Mouse (Mus musculus): ENCODE measurements around the gene Ophn1. TPM values are rescaled to one million over a fixed set of nuclear protein-coding genes. Genes with fewer than 3 reads are reported as not detected.
A peak's percentile ranks its signal among the peaks of the same experiment; 100 is the strongest.

The Ophn1 gene
- polyA plus RNA-seq, 2 experiments: 9.8 to 20.0 TPM

DNA sequence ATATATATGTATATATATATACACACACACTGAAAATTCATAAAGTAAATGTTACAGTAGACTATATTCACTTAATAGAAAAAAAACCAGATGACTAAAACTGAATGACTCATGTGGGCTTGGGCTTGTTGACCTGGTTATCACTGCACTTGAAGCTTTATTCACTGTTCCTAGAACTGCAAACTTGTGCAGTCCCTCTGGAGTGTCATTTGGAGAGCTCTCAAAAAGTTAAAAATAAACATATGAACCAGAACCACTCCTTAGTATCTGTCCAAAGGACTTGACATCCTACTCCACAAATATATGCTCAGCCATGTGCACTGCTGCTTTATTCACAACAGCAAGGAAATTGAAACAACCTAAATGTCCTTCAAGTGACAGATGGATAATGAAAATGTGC is 219.8 kb downstream of the Ophn1 start:
- DNase-seq (ENCODE audit: low spot score): no peak
- ATAC-seq (ENCODE audit: low FRiP score, low read depth): no peak
- no peaks in the 10 kb centered on the region for H3K4me1 ChIP-seq (ENCODE audit: control insufficient read depth, insufficient read depth, low read length)
- no peak overlapping the region for H3K4me2 ChIP-seq (replicated peaks; ENCODE audit: low read depth, low read length, severe bottlenecking)
- H3K4me3 ChIP-seq (replicated peaks; ENCODE audit: low read length): no peak overlapping the region
- H3K9me3 ChIP-seq (ENCODE audit: control insufficient read depth, low read length): no peaks in the 10 kb centered on the region
- no peaks in the 10 kb centered on the region for H3K36me3 ChIP-seq (ENCODE audit: control insufficient read depth, insufficient read depth, low read length)
- no peak for TF ChIP-seq POLR2A (IDR thresholded peaks at IDR 0.05; ENCODE audit: borderline replicate concordance, extremely low read depth, insufficient read depth, insufficient read length)
- H3K27me3 ChIP-seq (ENCODE audit: control insufficient read depth, insufficient read depth, low read length): no peaks in the 10 kb centered on the region
- H3K9ac ChIP-seq (ENCODE audit: low read depth, low read length, severe bottlenecking): no peak overlapping the region
- no peak overlapping the region for H3K27ac ChIP-seq (replicated peaks; ENCODE audit: low read depth, low read length)

DNA sequence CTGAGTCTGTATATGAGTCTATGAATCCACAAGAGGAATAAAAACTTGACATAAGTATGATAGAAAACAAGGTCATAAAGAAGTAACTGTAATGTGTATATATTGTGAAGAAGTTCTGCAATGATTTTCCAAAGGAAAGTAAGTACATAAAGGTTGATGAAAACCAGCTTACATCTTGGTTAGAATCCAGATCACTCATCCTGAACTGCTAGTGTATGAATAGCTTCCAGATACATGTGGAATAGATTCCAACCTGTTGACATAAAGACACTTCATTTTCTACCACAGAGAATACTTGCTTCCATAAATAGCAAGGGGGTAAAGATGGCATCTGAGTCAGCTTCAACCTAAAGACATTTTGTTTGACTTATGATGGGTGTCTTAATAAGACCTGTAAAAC is 239.4 kb downstream of the Ophn1 start:
- H3K36me3 ChIP-seq (ENCODE audit: control insufficient read depth, insufficient read depth, low read length): no peaks in the 10 kb centered on the region
- no peaks in the 10 kb centered on the region for H3K9me3 ChIP-seq (ENCODE audit: control insufficient read depth, low read length)
- H3K27ac ChIP-seq (replicated peaks; ENCODE audit: low read depth, low read length): no peak overlapping the region
- H3K4me2 ChIP-seq (replicated peaks; ENCODE audit: low read depth, low read length, severe bottlenecking): no peak overlapping the region
- H3K27me3 ChIP-seq (ENCODE audit: control insufficient read depth, insufficient read depth, low read length): no peaks in the 10 kb centered on the region
- DNase-seq (ENCODE audit: low spot score) (peak; percentile 46), ATAC-seq (ENCODE audit: low FRiP score, low read depth) (no peak)
- TF ChIP-seq POLR2A (IDR thresholded peaks at IDR 0.05; ENCODE audit: borderline replicate concordance, extremely low read depth, insufficient read depth, insufficient read length): no peak
- no peak overlapping the region for H3K4me3 ChIP-seq (replicated peaks; ENCODE audit: low read length)
- H3K9ac ChIP-seq (ENCODE audit: low read depth, low read length, severe bottlenecking): no peak overlapping the region
- no peaks in the 10 kb centered on the region for H3K4me1 ChIP-seq (ENCODE audit: control insufficient read depth, insufficient read depth, low read length)

DNA sequence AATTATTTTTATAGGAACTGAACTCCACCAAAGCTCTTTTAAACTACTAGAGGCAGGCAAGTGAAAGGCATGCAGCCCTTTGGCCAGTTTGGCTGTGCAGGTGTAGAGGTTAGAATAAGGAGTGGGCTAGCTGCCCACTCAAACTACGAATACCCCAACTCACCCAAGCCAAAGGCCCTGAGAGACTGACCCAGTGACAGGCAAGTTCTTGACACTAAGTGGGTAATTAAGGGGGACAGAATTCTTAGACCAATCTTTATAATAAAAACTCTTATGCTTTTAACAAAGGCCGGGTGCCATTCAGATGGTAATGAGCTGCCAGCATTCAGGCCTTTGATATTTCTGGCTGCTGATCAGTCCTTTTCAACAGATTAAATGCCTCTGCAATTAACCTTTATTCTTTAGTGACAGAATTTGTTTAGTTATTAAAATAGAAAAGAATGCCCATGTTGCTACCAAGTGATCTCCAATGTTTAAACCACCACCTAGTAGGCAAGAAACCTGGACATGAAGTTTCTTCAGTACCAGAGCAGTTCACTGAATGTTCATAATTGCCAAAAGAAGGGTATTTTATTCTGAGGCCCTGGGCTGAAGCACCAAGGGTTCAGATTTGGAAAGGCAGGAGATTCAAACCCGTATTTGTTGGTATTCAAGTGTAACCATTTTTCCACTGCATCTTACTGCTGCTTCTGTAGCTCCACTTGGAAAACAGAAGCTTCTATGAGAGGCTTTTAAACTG is 262.0 kb downstream of the Ophn1 start:
- Histone ChIP-seq H3K9me3 (ENCODE audit: control insufficient read depth, low read length) (no peaks in the 10 kb centered on the region), H3K4me1 (ENCODE audit: control insufficient read depth, insufficient read depth, low read length) (no peaks in the 10 kb centered on the region), H3K27ac (replicated peaks; ENCODE audit: low read depth, low read length) (no peak overlapping the region), H3K27me3 (ENCODE audit: control insufficient read depth, insufficient read depth, low read length) (no peaks in the 10 kb centered on the region), H3K4me3 (replicated peaks; ENCODE audit: low read length) (no peak overlapping the region), H3K9ac (ENCODE audit: low read depth, low read length, severe bottlenecking) (no peak overlapping the region), H3K36me3 (ENCODE audit: control insufficient read depth, insufficient read depth, low read length) (no peaks in the 10 kb centered on the region), H3K4me2 (replicated peaks; ENCODE audit: low read depth, low read length, severe bottlenecking) (no peak overlapping the region)
- DNase-seq (ENCODE audit: low spot score): no peak
- TF ChIP-seq POLR2A (IDR thresholded peaks at IDR 0.05; ENCODE audit: borderline replicate concordance, extremely low read depth, insufficient read depth, insufficient read length): no peak
- no peak for ATAC-seq (ENCODE audit: low FRiP score, low read depth)
- 74% methylated on average over 3 of the region's 3 CpGs for WGBS

DNA sequence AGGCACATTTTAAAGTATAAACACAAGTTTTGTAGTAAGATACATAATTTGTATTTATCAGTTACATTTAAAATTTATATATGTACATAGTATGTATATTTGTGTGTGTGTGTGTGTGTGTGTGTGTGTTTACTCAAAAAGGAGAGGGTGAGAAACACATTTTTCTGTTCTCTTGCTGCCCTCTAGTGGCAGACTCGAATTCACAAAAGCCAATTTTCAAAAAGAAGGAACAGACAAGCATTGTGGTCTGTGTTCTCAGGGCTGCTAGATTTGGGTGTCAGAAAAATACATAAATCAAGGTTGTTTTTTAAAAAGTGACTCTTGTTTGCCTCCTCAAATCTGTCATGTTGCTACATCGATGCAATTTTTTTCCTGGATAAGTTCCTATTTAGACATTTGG is 272.0 kb downstream of the Ophn1 start:
- no peaks in the 10 kb centered on the region for H3K36me3 ChIP-seq (ENCODE audit: control insufficient read depth, insufficient read depth, low read length)
- 15% methylated on average over 2 of the region's 2 CpGs for WGBS
- peak; percentile 40 for DNase-seq (ENCODE audit: low spot score)
- H3K9me3 ChIP-seq (ENCODE audit: control insufficient read depth, low read length): no peaks in the 10 kb centered on the region
- H3K27ac ChIP-seq (replicated peaks; ENCODE audit: low read depth, low read length): no peak overlapping the region
- no peaks in the 10 kb centered on the region for H3K4me1 ChIP-seq (ENCODE audit: control insufficient read depth, insufficient read depth, low read length)
- TF ChIP-seq POLR2A (IDR thresholded peaks at IDR 0.05; ENCODE audit: borderline replicate concordance, extremely low read depth, insufficient read depth, insufficient read length): no peak
- no peak overlapping the region for H3K4me3 ChIP-seq (replicated peaks; ENCODE audit: low read length)
- no peak for ATAC-seq (ENCODE audit: low FRiP score, low read depth)
- H3K4me2 ChIP-seq (replicated peaks; ENCODE audit: low read depth, low read length, severe bottlenecking): no peak overlapping the region
- no peaks in the 10 kb centered on the region for H3K27me3 ChIP-seq (ENCODE audit: control insufficient read depth, insufficient read depth, low read length)
- no peak overlapping the region for H3K9ac ChIP-seq (ENCODE audit: low read depth, low read length, severe bottlenecking)

DNA sequence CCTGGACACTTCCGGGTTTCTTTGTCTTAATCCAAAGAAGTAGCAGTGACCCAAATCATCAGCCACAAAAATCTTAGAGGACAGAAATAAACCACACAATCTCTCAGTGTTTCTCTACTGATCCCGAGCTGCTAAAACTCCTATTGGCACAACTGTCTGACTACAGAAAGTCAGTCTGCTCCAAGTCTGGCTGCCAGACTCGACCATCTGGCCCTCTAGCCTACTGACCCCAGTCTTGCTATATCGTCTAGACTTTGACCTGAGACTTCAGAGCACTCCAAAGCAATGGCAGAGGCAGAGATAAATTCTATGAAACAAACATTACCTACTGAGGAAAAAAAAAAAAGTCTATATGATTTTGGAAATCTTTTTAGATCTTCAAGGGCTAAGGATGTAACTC is 273.4 kb downstream of the Ophn1 start:
- H3K27me3 ChIP-seq (ENCODE audit: control insufficient read depth, insufficient read depth, low read length): no peaks in the 10 kb centered on the region
- no peaks in the 10 kb centered on the region for H3K9me3 ChIP-seq (ENCODE audit: control insufficient read depth, low read length)
- no peak overlapping the region for H3K9ac ChIP-seq (ENCODE audit: low read depth, low read length, severe bottlenecking)
- no peaks in the 10 kb centered on the region for H3K4me1 ChIP-seq (ENCODE audit: control insufficient read depth, insufficient read depth, low read length)
- DNase-seq (ENCODE audit: low spot score) (no peak), ATAC-seq (ENCODE audit: low FRiP score, low read depth) (no peak)
- WGBS: 70% methylated on average over 4 of the region's 4 CpGs
- no peak overlapping the region for H3K4me2 ChIP-seq (replicated peaks; ENCODE audit: low read depth, low read length, severe bottlenecking)
- no peak overlapping the region for H3K4me3 ChIP-seq (replicated peaks; ENCODE audit: low read length)
- TF ChIP-seq POLR2A (IDR thresholded peaks at IDR 0.05; ENCODE audit: borderline replicate concordance, extremely low read depth, insufficient read depth, insufficient read length): no peak
- H3K36me3 ChIP-seq (ENCODE audit: control insufficient read depth, insufficient read depth, low read length): no peaks in the 10 kb centered on the region
- H3K27ac ChIP-seq (replicated peaks; ENCODE audit: low read depth, low read length): no peak overlapping the region

DNA sequence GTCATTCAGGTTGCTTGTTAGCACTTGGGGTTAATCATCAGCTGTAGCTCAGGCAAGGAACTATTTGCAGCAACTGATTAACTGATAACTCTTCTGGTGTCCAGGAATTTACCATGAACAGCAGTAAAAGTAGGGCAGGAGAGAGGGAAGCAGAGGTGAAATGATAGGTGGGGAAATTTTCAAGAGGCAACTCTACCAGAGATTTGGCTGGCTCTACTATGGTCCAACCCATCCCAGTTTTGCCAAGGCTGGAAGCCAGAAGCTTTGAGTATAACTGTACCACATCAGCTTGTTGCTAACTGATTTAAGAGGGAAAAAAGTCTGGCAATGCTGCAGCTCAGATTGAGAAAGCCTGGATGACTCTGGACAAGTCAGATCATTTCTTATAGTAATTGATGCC is 316.6 kb downstream of the Ophn1 start:
- no peaks in the 10 kb centered on the region for H3K9me3 ChIP-seq (ENCODE audit: control insufficient read depth, low read length)
- ATAC-seq (ENCODE audit: low FRiP score, low read depth) (no peak), DNase-seq (ENCODE audit: low spot score) (no peak)
- no peaks in the 10 kb centered on the region for H3K36me3 ChIP-seq (ENCODE audit: control insufficient read depth, insufficient read depth, low read length)
- H3K27ac ChIP-seq (replicated peaks; ENCODE audit: low read depth, low read length): no peak overlapping the region
- H3K4me3 ChIP-seq (replicated peaks; ENCODE audit: low read length): no peak overlapping the region
- H3K27me3 ChIP-seq (ENCODE audit: control insufficient read depth, insufficient read depth, low read length): no peaks in the 10 kb centered on the region
- no peak overlapping the region for H3K4me2 ChIP-seq (replicated peaks; ENCODE audit: low read depth, low read length, severe bottlenecking)
- no peak overlapping the region for H3K9ac ChIP-seq (ENCODE audit: low read depth, low read length, severe bottlenecking)
- H3K4me1 ChIP-seq (ENCODE audit: control insufficient read depth, insufficient read depth, low read length): no peaks in the 10 kb centered on the region
- no peak for TF ChIP-seq POLR2A (IDR thresholded peaks at IDR 0.05; ENCODE audit: borderline replicate concordance, extremely low read depth, insufficient read depth, insufficient read length)

Data from limb, embryonic 14.5 days (tissue).